Mouse (Mus musculus): ENCODE measurements around the gene Afmid. TPM values are rescaled to one million over a fixed set of nuclear protein-coding genes. Genes with fewer than 3 reads are reported as not detected.

Gene Afmid
- polyA plus RNA-seq, 1 experiment from 2014 or later = 3.3 TPM

GRCm38 (mm10) chr11:117838572-117838971, 12.8 kb downstream of the Afmid start:
- H3K4me1 ChIP-seq (ENCODE audit: control insufficient read depth, insufficient read depth, low read length) = no peaks in the 10 kb centered on the region
- no peaks in the 10 kb centered on the region for H3K27me3 ChIP-seq (ENCODE audit: control insufficient read depth, insufficient read depth, low read length)
- no peaks in the 10 kb centered on the region for H3K9me3 ChIP-seq (replicated peaks; ENCODE audit: control insufficient read depth, low read length)
- H3K27ac ChIP-seq (replicated peaks; ENCODE audit: low read depth, low read length) = no peak overlapping the region
- no peak overlapping the region for H3K9ac ChIP-seq (replicated peaks; ENCODE audit: low read length)
- no peaks in the 10 kb centered on the region for H3K36me3 ChIP-seq (replicated peaks; ENCODE audit: control insufficient read depth, insufficient read depth, low read depth, low read length)
- H3K4me2 ChIP-seq (ENCODE audit: low read depth, low read length) = no peak overlapping the region
- no peak for ATAC-seq (replicated peaks; ENCODE audit: insufficient number of reproducible peaks, low FRiP score, low TSS enrichment, low read depth)
- H3K4me3 ChIP-seq (ENCODE audit: low read depth, low read length) = no peak overlapping the region
- no peak for DNase-seq (ENCODE audit: low spot score)
- 87% methylated on average over 2 of the region's 2 CpGs for WGBS

- Histone ChIP-seq H3K27me3 (ENCODE audit: control insufficient read depth, insufficient read depth, low read length) (no peaks in the 10 kb centered on the region), H3K27ac (replicated peaks; ENCODE audit: low read depth, low read length) (no peak overlapping the region), H3K4me3 (ENCODE audit: low read depth, low read length) (no peak overlapping the region), H3K4me1 (ENCODE audit: control insufficient read depth, insufficient read depth, low read length) (no peaks in the 10 kb centered on the region), H3K9ac (replicated peaks; ENCODE audit: low read length) (no peak overlapping the region), H3K4me2 (ENCODE audit: low read depth, low read length) (no peak overlapping the region), H3K9me3 (replicated peaks; ENCODE audit: control insufficient read depth, low read length) (no peaks in the 10 kb centered on the region), H3K36me3 (replicated peaks; ENCODE audit: control insufficient read depth, insufficient read depth, low read depth, low read length) (no peaks in the 10 kb centered on the region)
- DNase-seq (ENCODE audit: low spot score) = no peak
- 79% methylated on average over 1 of the region's 1 CpGs for WGBS
- ATAC-seq (replicated peaks; ENCODE audit: insufficient number of reproducible peaks, low FRiP score, low TSS enrichment, low read depth) = no peak
These were observed 13.3 kb downstream of the Afmid start for GRCm38 (mm10) chr11:117839021-117839420.

GRCm38 (mm10) chr11:117840910-117841309, 15.2 kb downstream of the Afmid start:
- no peak for DNase-seq (ENCODE audit: low spot score)
- no peaks in the 10 kb centered on the region for H3K36me3 ChIP-seq (replicated peaks; ENCODE audit: control insufficient read depth, insufficient read depth, low read depth, low read length)
- no peaks in the 10 kb centered on the region for H3K9me3 ChIP-seq (replicated peaks; ENCODE audit: control insufficient read depth, low read length)
- H3K4me2 ChIP-seq (ENCODE audit: low read depth, low read length) = no peak overlapping the region
- no peaks in the 10 kb centered on the region for H3K4me1 ChIP-seq (ENCODE audit: control insufficient read depth, insufficient read depth, low read length)
- no peak overlapping the region for H3K27ac ChIP-seq (replicated peaks; ENCODE audit: low read depth, low read length)
- ATAC-seq (replicated peaks; ENCODE audit: insufficient number of reproducible peaks, low FRiP score, low TSS enrichment, low read depth) = no peak
- H3K27me3 ChIP-seq (ENCODE audit: control insufficient read depth, insufficient read depth, low read length) = no peaks in the 10 kb centered on the region
- no peak overlapping the region for H3K9ac ChIP-seq (replicated peaks; ENCODE audit: low read length)
- WGBS = 57% methylated on average over 1 of the region's 1 CpGs
- H3K4me3 ChIP-seq (ENCODE audit: low read depth, low read length) = no peak overlapping the region

- no peaks in the 10 kb centered on the region for H3K27me3 ChIP-seq (ENCODE audit: control insufficient read depth, insufficient read depth, low read length)
- DNase-seq (ENCODE audit: low spot score) (no peak), ATAC-seq (replicated peaks; ENCODE audit: insufficient number of reproducible peaks, low FRiP score, low TSS enrichment, low read depth) (no peak)
- H3K4me3 ChIP-seq (ENCODE audit: low read depth, low read length) = no peak overlapping the region
- H3K9me3 ChIP-seq (replicated peaks; ENCODE audit: control insufficient read depth, low read length) = no peaks in the 10 kb centered on the region
- no peak overlapping the region; the same call in 1 of the 2 replicates for H3K27ac ChIP-seq (replicated peaks; ENCODE audit: low read depth, low read length)
- H3K36me3 ChIP-seq (replicated peaks; ENCODE audit: control insufficient read depth, insufficient read depth, low read depth, low read length) = no peaks in the 10 kb centered on the region
- H3K4me2 ChIP-seq (ENCODE audit: low read depth, low read length) = no peak overlapping the region
- 93% methylated on average over 2 of the region's 2 CpGs for WGBS
- H3K4me1 ChIP-seq (ENCODE audit: control insufficient read depth, insufficient read depth, low read length) = no peaks in the 10 kb centered on the region
- H3K9ac ChIP-seq (replicated peaks; ENCODE audit: low read length) = no peak overlapping the region
These were observed 17.7 kb downstream of the Afmid start for GRCm38 (mm10) chr11:117843434-117843833.

- no peaks in the 10 kb centered on the region for H3K9me3 ChIP-seq (replicated peaks; ENCODE audit: control insufficient read depth, low read length)
- H3K4me1 ChIP-seq (ENCODE audit: control insufficient read depth, insufficient read depth, low read length) = no peaks in the 10 kb centered on the region
- H3K27ac ChIP-seq (replicated peaks; ENCODE audit: low read depth, low read length) = no peak overlapping the region
- no peaks in the 10 kb centered on the region for H3K27me3 ChIP-seq (ENCODE audit: control insufficient read depth, insufficient read depth, low read length)
- no peaks in the 10 kb centered on the region for H3K36me3 ChIP-seq (replicated peaks; ENCODE audit: control insufficient read depth, insufficient read depth, low read depth, low read length)
- DNase-seq (ENCODE audit: low spot score) (no peak), ATAC-seq (replicated peaks; ENCODE audit: insufficient number of reproducible peaks, low FRiP score, low TSS enrichment, low read depth) (no peak)
- no peak overlapping the region for H3K4me3 ChIP-seq (ENCODE audit: low read depth, low read length)
- H3K4me2 ChIP-seq (ENCODE audit: low read depth, low read length) = no peak overlapping the region
- H3K9ac ChIP-seq (replicated peaks; ENCODE audit: low read length) = no peak overlapping the region
- WGBS = 70% methylated on average over 2 of the region's 2 CpGs
These were observed 19.3 kb downstream of the Afmid start for GRCm38 (mm10) chr11:117844997-117845396.

- no peak overlapping the region for H3K4me2 ChIP-seq (ENCODE audit: low read depth, low read length)
- DNase-seq (ENCODE audit: low spot score) = no peak
- H3K27me3 ChIP-seq (ENCODE audit: control insufficient read depth, insufficient read depth, low read length) = no peaks in the 10 kb centered on the region
- H3K9me3 ChIP-seq (replicated peaks; ENCODE audit: control insufficient read depth, low read length) = no peaks in the 10 kb centered on the region
- H3K27ac ChIP-seq (replicated peaks; ENCODE audit: low read depth, low read length) = no peak overlapping the region
- H3K9ac ChIP-seq (replicated peaks; ENCODE audit: low read length) = no peak overlapping the region
- no peak overlapping the region for H3K4me3 ChIP-seq (ENCODE audit: low read depth, low read length)
- WGBS = 81% methylated on average over 2 of the region's 2 CpGs
- ATAC-seq (replicated peaks; ENCODE audit: insufficient number of reproducible peaks, low FRiP score, low TSS enrichment, low read depth) = no peak
- H3K36me3 ChIP-seq (replicated peaks; ENCODE audit: control insufficient read depth, insufficient read depth, low read depth, low read length) = no peaks in the 10 kb centered on the region
- no peaks in the 10 kb centered on the region for H3K4me1 ChIP-seq (ENCODE audit: control insufficient read depth, insufficient read depth, low read length)
These were observed 19.9 kb downstream of the Afmid start for GRCm38 (mm10) chr11:117845651-117846050.

GRCm38 (mm10) chr11:117846640-117847039, 20.9 kb downstream of the Afmid start:
- H3K27ac ChIP-seq (replicated peaks; ENCODE audit: low read depth, low read length) = no peak overlapping the region
- no peak overlapping the region for H3K9ac ChIP-seq (replicated peaks; ENCODE audit: low read length)
- no peak for ATAC-seq (replicated peaks; ENCODE audit: insufficient number of reproducible peaks, low FRiP score, low TSS enrichment, low read depth)
- 52% methylated on average over 5 of the region's 5 CpGs for WGBS
- no peak for DNase-seq (ENCODE audit: low spot score)
- no peaks in the 10 kb centered on the region for H3K27me3 ChIP-seq (ENCODE audit: control insufficient read depth, insufficient read depth, low read length)
- H3K4me1 ChIP-seq (ENCODE audit: control insufficient read depth, insufficient read depth, low read length) = no peaks in the 10 kb centered on the region
- no peaks in the 10 kb centered on the region for H3K36me3 ChIP-seq (replicated peaks; ENCODE audit: control insufficient read depth, insufficient read depth, low read depth, low read length)
- H3K4me2 ChIP-seq (ENCODE audit: low read depth, low read length) = no peak overlapping the region
- H3K9me3 ChIP-seq (replicated peaks; ENCODE audit: control insufficient read depth, low read length) = no peaks in the 10 kb centered on the region
- H3K4me3 ChIP-seq (ENCODE audit: low read depth, low read length) = no peak overlapping the region

GRCm38 (mm10) chr11:117847593-117848215, 22.0 kb downstream of the Afmid start:
- peak overlapping the region; percentile 86; the same call in 1 of the 2 replicates for H3K27ac ChIP-seq (replicated peaks; ENCODE audit: low read depth, low read length)
- peak overlapping the region; percentile 88 for H3K4me2 ChIP-seq (ENCODE audit: low read depth, low read length)
- no peaks in the 10 kb centered on the region for H3K9me3 ChIP-seq (replicated peaks; ENCODE audit: control insufficient read depth, low read length)
- no peaks in the 10 kb centered on the region for H3K4me1 ChIP-seq (ENCODE audit: control insufficient read depth, insufficient read depth, low read length)
- DNase-seq (ENCODE audit: low spot score) (no peak), ATAC-seq (replicated peaks; ENCODE audit: insufficient number of reproducible peaks, low FRiP score, low TSS enrichment, low read depth) (no peak)
- no peak overlapping the region for H3K4me3 ChIP-seq (ENCODE audit: low read depth, low read length)
- peaks cover 3% of the 10 kb centered on the region for H3K36me3 ChIP-seq (replicated peaks; ENCODE audit: control insufficient read depth, insufficient read depth, low read depth, low read length)
- peak overlapping the region; percentile 66 for H3K9ac ChIP-seq (replicated peaks; ENCODE audit: low read length)
- no peaks in the 10 kb centered on the region for H3K27me3 ChIP-seq (ENCODE audit: control insufficient read depth, insufficient read depth, low read length)
- WGBS = 75% methylated on average over 7 of the region's 7 CpGs

All from embryonic facial prominence, embryonic 11.5 days (tissue).